Comparison of ENCODE assay signal across 8 mouse cellular contexts in genomic region chrX:36982892-36983653, GRCm38 (mm10). TPM values are rescaled to one million over a fixed set of nuclear protein-coding genes. Genes with fewer than 3 reads are reported as not detected.
A peak's percentile ranks its signal among the peaks of the same experiment; 100 is the strongest.
DNase-seq lines count a peak whose midpoint lies in the region; ATAC-seq and TF ChIP-seq lines count a peak whose summit lies in the region.

No protein-coding gene starts in this region.

- no peaks in the 10 kb centered on the region for H3K9me3 ChIP-seq in forebrain, embryonic 14.5 days (replicated peaks; ENCODE audit: control insufficient read depth, low read length)
- no peaks in the 10 kb centered on the region for H3K9me3 ChIP-seq in forebrain, embryonic 12.5 days

- no peak for ATAC-seq in forebrain, embryonic 14.5 days
- no peak for ATAC-seq in forebrain, embryonic 12.5 days (ENCODE audit: low FRiP score)
- peak; percentile 43 to 59 for ATAC-seq in hematopoietic stem cell, adult 5-6 weeks (replicated peaks in 1 of 2; ENCODE audit: insufficient read depth in 1 of 2, low FRiP score in 2 of 2, low TSS enrichment in 1 of 2, low read depth in 1 of 2, poor library complexity in 2 of 2, severe bottlenecking in 2 of 2)

- WGBS in forebrain, embryonic 14.5 days = 78% methylated on average over 8 of the region's 8 CpGs
- 79% methylated on average over 8 of the region's 8 CpGs for WGBS in forebrain, embryonic 12.5 days
- WGBS in spleen, adult 2 months = 44% methylated on average over 8 of the region's 8 CpGs

- no peak overlapping the region for H3K4me2 ChIP-seq in forebrain, embryonic 14.5 days (ENCODE audit: low read length)
- H3K4me2 ChIP-seq in forebrain, embryonic 12.5 days = no peak overlapping the region

- peaks cover 2% of the 10 kb centered on the region; the same call in 1 of the 2 replicates for H3K4me1 ChIP-seq in forebrain, embryonic 14.5 days (ENCODE audit: control insufficient read depth, insufficient read depth, low read length)
- H3K4me1 ChIP-seq in forebrain, embryonic 12.5 days = peaks cover 6% of the 10 kb centered on the region
- H3K4me1 ChIP-seq in spleen, adult 2 months (ENCODE audit: control insufficient read depth, insufficient read depth, insufficient read length) = peaks cover 29% of the 10 kb centered on the region

- peak; percentile 16 for DNase-seq in forebrain, embryonic 14.5 days (ENCODE audit: low spot score)
- DNase-seq in spleen, adult 2 months (ENCODE audit: low read depth in 1 of 2, low spot score in 2 of 2) = peak in 1 of 2 experiments; percentile 5
- DNase-seq in spleen, postnatal 14 days (ENCODE audit: low spot score in 2 of 2) = no peak
- peak; percentile 37 for DNase-seq in thymus, postnatal 25 days
- no peak for DNase-seq in urinary bladder, adult 2 months (ENCODE audit: low spot score)
- DNase-seq in layer of hippocampus, postnatal 25 days (ENCODE audit: extremely low spot score in 1 of 2, low spot score in 1 of 2) = no peak

- no peak for TF ChIP-seq POLR2A in spleen, adult 2 months (IDR thresholded peaks at IDR 0.05; ENCODE audit: low read depth, low read length)

- no peak overlapping the region for H3K27ac ChIP-seq in forebrain, embryonic 14.5 days (ENCODE audit: low read depth, low read length)
- H3K27ac ChIP-seq in forebrain, embryonic 12.5 days = no peak overlapping the region
- peak overlapping the region; percentile 86 for H3K27ac ChIP-seq in spleen, adult 2 months (ENCODE audit: insufficient read depth, low read length)

- H3K36me3 ChIP-seq in forebrain, embryonic 14.5 days (ENCODE audit: control insufficient read depth, insufficient read depth, low read length) = no peaks in the 10 kb centered on the region
- no peaks in the 10 kb centered on the region for H3K36me3 ChIP-seq in forebrain, embryonic 12.5 days (replicated peaks)
- no peaks in the 10 kb centered on the region for H3K36me3 ChIP-seq in spleen, adult 2 months (ENCODE audit: control insufficient read depth, insufficient read depth, low read length)

- no peaks in the 10 kb centered on the region for H3K27me3 ChIP-seq in forebrain, embryonic 14.5 days (replicated peaks; ENCODE audit: control insufficient read depth, insufficient read depth, low read length)
- H3K27me3 ChIP-seq in forebrain, embryonic 12.5 days = no peaks in the 10 kb centered on the region
- no peaks in the 10 kb centered on the region for H3K27me3 ChIP-seq in spleen, adult 2 months (ENCODE audit: control insufficient read depth, insufficient read depth, low read length)

- H3K9ac ChIP-seq in forebrain, embryonic 14.5 days (ENCODE audit: low read length) = no peak overlapping the region
- no peak overlapping the region for H3K9ac ChIP-seq in forebrain, embryonic 12.5 days

- H3K4me3 ChIP-seq in forebrain, embryonic 14.5 days (ENCODE audit: low read depth, low read length) = no peak overlapping the region
- H3K4me3 ChIP-seq in forebrain, embryonic 12.5 days (replicated peaks) = no peak overlapping the region
- 0 out of 2 replicates have a peak overlapping the region, but pooled peaks have one; percentile 5 for H3K4me3 ChIP-seq in spleen, adult 2 months (ENCODE audit: extremely low read depth, insufficient read depth, insufficient read length)

- no peak for TF ChIP-seq CTCF in spleen, adult 2 months (IDR thresholded peaks at IDR 0.05; ENCODE audit: extremely low read depth, insufficient read depth, insufficient read length, insufficient replicate concordance)

RNA-seq across cellular contexts. Expression of gene Sept6, which starts 8.5 kb away (rescaled TPM):
- polyA plus RNA-seq in forebrain, embryonic 14.5 days (2014; fragmentation: Nextera tagmentation; extraction: Ambion mirVana) = 49.3 and 60.5 TPM in 2 replicates
- 45.8 and 48.9 TPM in 2 replicates for polyA plus RNA-seq in forebrain, embryonic 12.5 days (2016; fragmentation: Nextera tagmentation; extraction: Ambion mirVana)
- polyA plus RNA-seq in spleen, adult 2 months (2012; rRNA removed) = 45.0 and 55.5 TPM in 2 replicates
- 120 and 122 TPM in 2 replicates for total RNA-seq in hematopoietic stem cell, adult 5-6 weeks (2017)
- polyA plus RNA-seq in urinary bladder, adult 2 months (2012; rRNA removed) = 11.7 and 14.7 TPM in 2 replicates
- 10 to 100 TPM; 50.0 to 52.9 TPM for total RNA-seq in layer of hippocampus, postnatal 25 days (2021)

Comparison
In these comparisons a context has a peak if more than half of its experiments do, and no peak if none do; other contexts are left out.
1. ATAC-seq: peak in hematopoietic stem cell, adult 5-6 weeks (2 of 2); none in forebrain, embryonic 14.5 days (single experiment) and forebrain, embryonic 12.5 days (single experiment).
2. DNase-seq: peak in forebrain, embryonic 14.5 days (single experiment) and thymus, postnatal 25 days (single experiment); none in spleen, postnatal 14 days (0 of 2), urinary bladder, adult 2 months (single experiment) and layer of hippocampus, postnatal 25 days (0 of 2).